Mouse (Mus musculus) embryonic fibroblast, embryonic 13.5 days (primary cell): ENCODE data around the gene Fam219b. TPM values are rescaled to one million over a fixed set of nuclear protein-coding genes. Genes with fewer than 3 reads are reported as not detected.

Experiments used
- H3K27ac ChIP-seq: 2 replicates; pipeline ENCODE4 v1.5.1; 2012; ENCODE audit warnings: low read length, control low read depth, inconsistent platforms; ENCODE audit not compliant: insufficient read depth
- H3K4me1 ChIP-seq: 2 replicates; pipeline ENCODE4 v1.6.1; 2011; ENCODE audit warnings: low read length; ENCODE audit not compliant: control insufficient read depth, insufficient read depth
- H3K4me3 ChIP-seq: 2 replicates; pipeline ENCODE4 v1.5.1; 2011; ENCODE audit warnings: mild to moderate bottlenecking, control low read depth, low read length; ENCODE audit not compliant: insufficient read depth
- CTCF ChIP-seq: IDR thresholded peaks from 2 replicates; pipeline ENCODE4 v1.5.1; 2011; ENCODE audit warnings: mild to moderate bottlenecking, control low read depth, low read length, moderate library complexity, borderline replicate concordance; ENCODE audit not compliant: insufficient read depth
- POLR2A ChIP-seq: IDR thresholded peaks from 2 replicates; pipeline ENCODE4 v1.6.1; 2011; ENCODE audit warnings: low read depth, mild to moderate bottlenecking, control low read depth, low read length, moderate library complexity
- polyA plus RNA-seq: library from polyadenylated mRNA; stranded (reverse); fragments of >200 nt; gene quantifications from 2 replicates; pipeline ENCODE4 v1.2.4, GENCODE M21; 2011; ENCODE audit warnings: low read depth; ENCODE audit not compliant: missing spikeins, insufficient read length

The Fam219b gene
- polyA plus RNA-seq, 1 experiment, result 13.0 TPM

DNA sequence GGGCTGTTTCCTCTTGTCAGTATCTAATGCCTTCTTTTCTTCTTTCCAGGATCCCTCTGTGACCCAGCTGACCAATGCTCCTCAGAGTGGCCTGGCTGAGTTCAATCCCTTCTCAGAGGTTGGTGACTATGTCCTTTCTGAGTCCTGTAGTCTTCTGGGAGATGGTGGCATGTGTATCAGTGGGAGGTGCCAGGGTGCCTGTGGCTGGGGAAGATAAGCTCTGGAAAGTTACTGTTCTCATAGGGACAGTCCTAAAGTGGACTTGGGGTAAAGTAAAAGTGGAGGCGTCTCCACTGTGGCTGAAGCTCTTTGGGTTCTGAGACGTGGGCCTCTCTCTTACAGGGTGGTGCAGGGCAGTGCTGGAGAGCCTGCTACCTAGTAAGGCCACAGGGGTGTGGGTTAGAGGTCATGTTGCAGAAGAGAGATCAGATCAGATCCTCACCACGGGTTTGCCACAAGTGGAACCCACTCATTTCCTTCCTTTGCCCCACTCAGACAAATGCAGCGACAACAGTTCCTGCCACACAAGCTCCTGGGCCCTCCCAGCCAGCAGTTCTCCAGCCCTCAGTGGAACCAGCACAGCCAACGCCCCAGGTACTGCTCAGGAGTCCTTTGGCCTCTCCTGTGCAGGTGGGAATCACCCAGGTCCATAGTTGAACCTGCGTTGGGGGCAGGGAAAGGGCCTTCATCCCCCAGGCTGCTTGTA is 40.0 kb downstream of the Fam219b start:
- TF ChIP-seq CTCF (no peak), POLR2A (no peak)
- H3K4me3 ChIP-seq, result no peak overlapping the region
- H3K4me1 ChIP-seq, result no peaks in the 10 kb centered on the region
- no peak overlapping the region for H3K27ac ChIP-seq

DNA sequence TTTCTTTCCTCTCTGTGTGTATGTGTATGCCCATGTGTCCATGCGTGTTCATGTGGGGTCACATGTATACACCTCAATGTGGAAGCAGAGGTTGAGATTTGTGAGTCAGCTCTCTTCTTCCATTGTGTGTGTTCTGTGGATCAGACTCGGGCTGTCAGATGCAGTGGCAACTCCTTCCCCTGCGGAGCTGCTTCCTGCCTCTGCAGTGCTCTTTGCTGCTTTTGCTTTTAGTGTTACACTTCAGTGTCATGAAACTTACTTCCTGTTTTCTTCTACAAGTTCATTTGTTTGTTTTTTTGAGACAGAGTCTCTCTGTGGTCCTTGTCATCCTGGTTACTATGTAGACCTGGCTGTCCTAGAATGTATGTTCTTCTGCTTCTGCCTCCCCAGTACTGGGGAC is 47.7 kb downstream of the Fam219b start:
- TF ChIP-seq CTCF (no peak), POLR2A (no peak)
- H3K27ac ChIP-seq, result no peak overlapping the region
- no peaks in the 10 kb centered on the region for H3K4me1 ChIP-seq
- H3K4me3 ChIP-seq, result no peak overlapping the region

DNA sequence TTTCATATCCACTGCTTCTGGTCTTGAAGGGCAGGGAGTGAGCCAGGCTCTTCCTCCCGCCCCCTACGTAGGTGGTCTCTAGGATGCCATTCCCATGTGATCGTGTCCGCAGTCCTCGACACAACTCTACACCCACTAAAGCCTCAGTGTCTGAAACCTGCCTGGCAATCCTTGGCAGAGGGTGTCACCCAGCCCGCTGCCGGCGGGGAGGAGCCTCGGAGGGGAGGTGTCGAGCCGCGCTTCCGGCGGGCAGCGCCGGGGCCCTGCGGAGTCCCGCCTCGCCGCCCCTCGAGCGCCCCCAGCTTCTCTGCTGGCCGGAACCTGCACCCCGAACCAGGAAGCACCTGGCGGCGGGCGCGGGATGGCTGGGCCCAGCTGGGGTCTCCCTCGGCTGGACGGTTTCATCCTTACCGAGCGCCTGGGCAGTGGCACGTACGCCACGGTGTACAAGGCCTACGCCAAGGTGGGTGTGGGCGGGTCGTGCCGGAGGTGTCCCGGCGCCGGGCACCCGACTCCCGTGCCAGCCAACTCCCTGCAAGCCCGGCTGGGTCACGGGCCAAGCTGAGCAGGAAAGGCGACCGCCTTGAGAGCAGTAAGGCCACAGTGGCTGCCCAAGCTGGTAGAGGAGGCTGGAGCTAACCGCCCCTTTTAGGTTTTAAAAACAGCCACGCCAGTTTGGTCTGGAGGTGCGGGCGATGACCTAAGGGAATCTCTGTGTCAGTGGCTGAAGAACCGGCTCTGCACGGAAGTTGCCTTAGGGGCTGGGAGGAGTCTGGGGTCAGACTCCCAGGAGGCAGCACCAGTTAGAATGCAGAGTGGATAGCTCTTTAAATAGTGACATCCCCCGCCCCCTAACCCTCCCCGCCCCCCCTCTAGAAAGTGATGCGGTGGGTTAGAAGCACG is 52.1 kb downstream of the Fam219b start, which contains the start of gene Ulk3:
Gene Ulk3, plus strand, starts transcription at position 229 of the 903 bp plus-strand sequence.
- Histone ChIP-seq H3K27ac (peak within 1 kb of the TSS; percentile 65), H3K4me3 (peak within 1 kb of the TSS; percentile 52), H3K4me1 (no peaks in the 10 kb centered on the region)
- TF ChIP-seq CTCF (no peak), POLR2A (peak; percentile 64)

DNA sequence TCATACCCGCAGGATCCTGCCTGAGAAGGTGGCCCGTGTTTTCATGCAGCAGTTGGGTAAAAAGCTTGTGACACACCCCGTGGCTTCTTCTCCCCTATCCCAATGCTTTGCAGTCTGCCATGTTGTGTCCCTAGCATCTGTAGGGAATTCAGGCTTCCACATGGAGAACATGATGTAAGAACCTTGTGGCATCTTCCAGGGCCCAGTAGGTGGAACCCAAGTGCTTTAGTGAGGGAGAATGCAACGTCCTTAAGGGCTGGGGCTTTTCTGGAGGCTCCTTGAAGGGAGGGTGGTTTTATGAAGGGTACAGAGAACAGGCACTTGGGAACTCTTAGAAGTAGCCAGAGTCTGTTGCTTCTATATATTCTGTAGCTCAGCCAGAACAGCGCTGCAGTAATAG is 53.4 kb downstream of the Fam219b start:
- TF ChIP-seq POLR2A (peak; percentile 29; the same call in 1 of the 2 replicates), CTCF (no peak)
- peak overlapping the region; percentile 52; the same call in 1 of the 2 replicates for H3K4me3 ChIP-seq

More for the DNA sequence above, 53.4 kb downstream of the Fam219b start:
- H3K27ac ChIP-seq, result no peak overlapping the region
- no peaks in the 10 kb centered on the region for H3K4me1 ChIP-seq

Other genes with a start within 250 kb of the Fam219b start
- 26.6 and 31.0 TPM in 2 replicates for gene Ppcdc, start 97.4 kb upstream of the Fam219b start, polyA plus RNA-seq
- gene Scamp5, start 69.5 kb upstream of the Fam219b start, polyA plus RNA-seq, result 23.7 and 26.1 TPM in 2 replicates
- gene Rpp25, start 33.5 kb upstream of the Fam219b start, polyA plus RNA-seq, result 0.61 TPM in 1 of 2 replicates, not detected in the other
- 252 and 293 TPM in 2 replicates for gene Cox5a, start 16.3 kb upstream of the Fam219b start, polyA plus RNA-seq
- 32.2 and 35.6 TPM in 2 replicates for gene Mpi, start 15.2 kb downstream of the Fam219b start, polyA plus RNA-seq
- 37.0 and 38.2 TPM in 2 replicates for gene Scamp2, start 23.4 kb downstream of the Fam219b start, polyA plus RNA-seq
- 17.6 and 19.4 TPM in 2 replicates for gene Ulk3, start 51.9 kb downstream of the Fam219b start, polyA plus RNA-seq
- not detected in 2 replicates for gene Cplx3, start 68.8 kb downstream of the Fam219b start, polyA plus RNA-seq
- gene Lman1l, start 83.2 kb downstream of the Fam219b start, polyA plus RNA-seq, result not detected in 2 replicates
- gene Csk, start 116.1 kb downstream of the Fam219b start, polyA plus RNA-seq, result 51.2 and 56.2 TPM in 2 replicates
- gene Cyp1a2, start 146.2 kb downstream of the Fam219b start, polyA plus RNA-seq, result not detected in 2 replicates
- not detected in 2 replicates for gene Cyp1a1, start 150.4 kb downstream of the Fam219b start, polyA plus RNA-seq
- gene Edc3, start 171.0 kb downstream of the Fam219b start, polyA plus RNA-seq, result 16.6 and 19.8 TPM in 2 replicates
- gene Clk3, start 228.3 kb downstream of the Fam219b start, polyA plus RNA-seq, result 46.4 and 54.8 TPM in 2 replicates